Mouse (Mus musculus): Measurements from ENCODE around the gene Olfr524.

DNA sequence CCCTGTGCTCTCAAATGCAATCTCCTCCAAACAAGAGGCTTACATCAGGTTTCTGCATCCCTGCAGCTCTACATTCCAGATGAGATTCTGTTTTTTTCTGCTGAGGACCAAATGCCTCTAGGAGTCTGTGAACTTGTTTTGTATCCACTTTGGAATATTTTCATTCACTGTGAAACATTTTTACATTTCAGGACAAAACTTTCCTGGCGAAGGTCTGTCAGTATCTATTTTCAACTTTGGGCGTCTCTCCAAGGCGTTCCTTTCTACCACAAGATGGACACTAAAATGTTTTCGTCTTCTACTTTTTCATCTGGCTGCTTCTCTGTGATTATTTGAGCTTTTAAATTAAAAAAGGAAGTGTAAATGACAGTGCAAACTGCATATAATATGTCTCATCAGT lies 11.7 kb downstream of the Olfr524 start:
- TF ChIP-seq GATA1 (IDR thresholded peaks at IDR 0.05; ENCODE audit: low read length) (no peak), TAL1 (IDR thresholded peaks at IDR 0.05; ENCODE audit: low read length) (no peak)
